Mouse (Mus musculus): ENCODE data around the gene Tcf7.

Gene Tcf7

GRCm38 (mm10) chr11:52298955-52299354 is 16.1 kb upstream of the Tcf7 start:
- H3K27me3 ChIP-seq (ENCODE audit: control insufficient read depth, insufficient read depth, low read length, poor library complexity, severe bottlenecking): no peaks in the 10 kb centered on the region; the same call in 1 of the 2 replicates
- no peak for DNase-seq (ENCODE audit: low read depth, low spot score)
- H3K36me3 ChIP-seq (ENCODE audit: control insufficient read depth, insufficient read depth, low read length, poor library complexity, severe bottlenecking): no peaks in the 10 kb centered on the region

GRCm38 (mm10) chr11:52297352-52297751 is 14.5 kb upstream of the Tcf7 start:
- no peaks in the 10 kb centered on the region; the same call in 1 of the 2 replicates for H3K27me3 ChIP-seq (ENCODE audit: control insufficient read depth, insufficient read depth, low read length, poor library complexity, severe bottlenecking)
- DNase-seq (ENCODE audit: low read depth, low spot score): peak; percentile 83
- no peaks in the 10 kb centered on the region for H3K36me3 ChIP-seq (ENCODE audit: control insufficient read depth, insufficient read depth, low read length, poor library complexity, severe bottlenecking)

GRCm38 (mm10) chr11:52294103-52294502 is 11.3 kb upstream of the Tcf7 start:
- no peak for DNase-seq (ENCODE audit: low read depth, low spot score)
- no peaks in the 10 kb centered on the region; the same call in 1 of the 2 replicates for H3K27me3 ChIP-seq (ENCODE audit: control insufficient read depth, insufficient read depth, low read length, poor library complexity, severe bottlenecking)
- H3K36me3 ChIP-seq (ENCODE audit: control insufficient read depth, insufficient read depth, low read length, poor library complexity, severe bottlenecking): no peaks in the 10 kb centered on the region

- DNase-seq (ENCODE audit: low read depth, low spot score): no peak
- Histone ChIP-seq H3K27me3 (ENCODE audit: control insufficient read depth, insufficient read depth, low read length, poor library complexity, severe bottlenecking) (no peaks in the 10 kb centered on the region; the same call in 1 of the 2 replicates), H3K36me3 (ENCODE audit: control insufficient read depth, insufficient read depth, low read length, poor library complexity, severe bottlenecking) (no peaks in the 10 kb centered on the region)
Measured at GRCm38 (mm10) chr11:52292894-52293293, 10.1 kb upstream of the Tcf7 start.

- no peak for DNase-seq (ENCODE audit: low read depth, low spot score)
- Histone ChIP-seq H3K27me3 (ENCODE audit: control insufficient read depth, insufficient read depth, low read length, poor library complexity, severe bottlenecking) (no peaks in the 10 kb centered on the region; the same call in 1 of the 2 replicates), H3K36me3 (ENCODE audit: control insufficient read depth, insufficient read depth, low read length, poor library complexity, severe bottlenecking) (no peaks in the 10 kb centered on the region)
Measured at GRCm38 (mm10) chr11:52292346-52292745, 9.5 kb upstream of the Tcf7 start.

GRCm38 (mm10) chr11:52286958-52287305 is 4.1 kb upstream of the Tcf7 start:
- Histone ChIP-seq H3K27me3 (ENCODE audit: control insufficient read depth, insufficient read depth, low read length, poor library complexity, severe bottlenecking) (no peaks in the 10 kb centered on the region), H3K36me3 (ENCODE audit: control insufficient read depth, insufficient read depth, low read length, poor library complexity, severe bottlenecking) (no peaks in the 10 kb centered on the region)
- no peak for DNase-seq (ENCODE audit: low read depth, low spot score)

GRCm38 (mm10) chr11:52286301-52286957 is 3.6 kb upstream of the Tcf7 start:
- H3K27me3 ChIP-seq (ENCODE audit: control insufficient read depth, insufficient read depth, low read length, poor library complexity, severe bottlenecking): no peaks in the 10 kb centered on the region
- no peak for DNase-seq (ENCODE audit: low read depth, low spot score)
- no peaks in the 10 kb centered on the region for H3K36me3 ChIP-seq (ENCODE audit: control insufficient read depth, insufficient read depth, low read length, poor library complexity, severe bottlenecking)

GRCm38 (mm10) chr11:52283596-52284571 is 1.1 kb upstream of the Tcf7 start:
- Histone ChIP-seq H3K27me3 (ENCODE audit: control insufficient read depth, insufficient read depth, low read length, poor library complexity, severe bottlenecking) (no peaks in the 10 kb centered on the region), H3K36me3 (ENCODE audit: control insufficient read depth, insufficient read depth, low read length, poor library complexity, severe bottlenecking) (no peaks in the 10 kb centered on the region)
- DNase-seq (ENCODE audit: low read depth, low spot score): no peak

- no peaks in the 10 kb centered on the region for H3K27me3 ChIP-seq (ENCODE audit: control insufficient read depth, insufficient read depth, low read length, poor library complexity, severe bottlenecking)
- no peaks in the 10 kb centered on the region for H3K36me3 ChIP-seq (ENCODE audit: control insufficient read depth, insufficient read depth, low read length, poor library complexity, severe bottlenecking)
- no peak for DNase-seq (ENCODE audit: low read depth, low spot score)
Measured at GRCm38 (mm10) chr11:52282420-52282773, 417 bp downstream of the Tcf7 start.

- no peak for DNase-seq (ENCODE audit: low read depth, low spot score)
- H3K36me3 ChIP-seq (ENCODE audit: control insufficient read depth, insufficient read depth, low read length, poor library complexity, severe bottlenecking): no peaks in the 10 kb centered on the region
- no peaks in the 10 kb centered on the region for H3K27me3 ChIP-seq (ENCODE audit: control insufficient read depth, insufficient read depth, low read length, poor library complexity, severe bottlenecking)
Measured at GRCm38 (mm10) chr11:52281568-52282328, 1.1 kb downstream of the Tcf7 start.

- no peak for DNase-seq (ENCODE audit: low read depth, low spot score)
- H3K27me3 ChIP-seq (ENCODE audit: control insufficient read depth, insufficient read depth, low read length, poor library complexity, severe bottlenecking): no peaks in the 10 kb centered on the region
Measured at GRCm38 (mm10) chr11:52280566-52281455, 2.0 kb downstream of the Tcf7 start.

GRCm38 (mm10) chr11:52279611-52280145 is 3.1 kb downstream of the Tcf7 start:
- H3K27me3 ChIP-seq (ENCODE audit: control insufficient read depth, insufficient read depth, low read length, poor library complexity, severe bottlenecking): no peaks in the 10 kb centered on the region
- DNase-seq (ENCODE audit: low read depth, low spot score): no peak
- no peaks in the 10 kb centered on the region for H3K36me3 ChIP-seq (ENCODE audit: control insufficient read depth, insufficient read depth, low read length, poor library complexity, severe bottlenecking)

More at GRCm38 (mm10) chr11:52280566-52281455, 2.0 kb downstream of the Tcf7 start:
- H3K36me3 ChIP-seq (ENCODE audit: control insufficient read depth, insufficient read depth, low read length, poor library complexity, severe bottlenecking): no peaks in the 10 kb centered on the region

- no peaks in the 10 kb centered on the region for H3K27me3 ChIP-seq (ENCODE audit: control insufficient read depth, insufficient read depth, low read length, poor library complexity, severe bottlenecking)
- DNase-seq (ENCODE audit: low read depth, low spot score): no peak
- no peaks in the 10 kb centered on the region for H3K36me3 ChIP-seq (ENCODE audit: control insufficient read depth, insufficient read depth, low read length, poor library complexity, severe bottlenecking)
Measured at GRCm38 (mm10) chr11:52278991-52279390, 3.8 kb downstream of the Tcf7 start.

- no peak for DNase-seq (ENCODE audit: low read depth, low spot score)
- H3K36me3 ChIP-seq (ENCODE audit: control insufficient read depth, insufficient read depth, low read length, poor library complexity, severe bottlenecking): no peaks in the 10 kb centered on the region
- H3K27me3 ChIP-seq (ENCODE audit: control insufficient read depth, insufficient read depth, low read length, poor library complexity, severe bottlenecking): no peaks in the 10 kb centered on the region
Measured at GRCm38 (mm10) chr11:52278164-52278563, 4.7 kb downstream of the Tcf7 start.
